Mouse (Mus musculus) bone marrow macrophage, adult 2 months (primary cell): ENCODE measurements around the gene Rims4.

Source experiments
- CTCF ChIP-seq: IDR thresholded peaks from 2 replicates; pipeline ENCODE4 v1.5.1; 2012; ENCODE audit warnings: low read depth, mild to moderate bottlenecking, low read length, moderate library complexity
- POLR2A ChIP-seq: IDR thresholded peaks from 2 replicates; pipeline ENCODE4 v1.6.1; 2012; ENCODE audit warnings: mild to moderate bottlenecking, low read depth, low read length, borderline replicate concordance

DNA sequence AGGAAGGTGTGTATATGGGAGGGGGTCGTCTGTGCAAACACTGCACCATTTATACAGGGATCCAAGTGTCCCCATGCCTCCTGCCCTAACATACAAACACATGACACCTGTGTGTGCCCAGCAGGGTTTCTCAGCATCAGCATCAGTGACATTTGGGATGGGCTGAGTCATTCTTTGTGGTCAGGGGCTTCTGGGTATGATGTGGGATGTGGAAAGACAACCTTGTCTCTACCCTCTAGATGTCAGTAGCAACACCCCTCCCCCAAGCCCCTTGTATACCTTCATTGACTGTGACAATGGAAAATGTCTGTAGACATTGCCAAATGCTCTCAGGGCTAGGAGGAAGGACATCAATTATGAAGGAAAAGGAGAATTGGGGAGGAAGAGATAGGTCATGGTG is 87.3 kb downstream of the Rims4 start:
- TF ChIP-seq POLR2A (no peak), CTCF (no peak)
